Mouse (Mus musculus) kidney, adult 2 months (tissue): Measurements from ENCODE around the gene Cabp2.

ENCODE experiments used
- CTCF ChIP-seq: fragments of 200-500 bp; conservative IDR thresholded peaks from 2 replicates; pipeline ENCODE4 v1.5.1; 2011; ENCODE audit warnings: low read depth, mild to moderate bottlenecking, control low read depth, low read length, moderate library complexity, mixed read lengths; ENCODE audit not compliant: insufficient read depth, insufficient read length
- POLR2A ChIP-seq: fragments of 200-500 bp; IDR thresholded peaks from one replicate; pipeline ENCODE4 v1.6.1; 2011; ENCODE audit warnings: low read depth, low read length, control low read depth

DNA sequence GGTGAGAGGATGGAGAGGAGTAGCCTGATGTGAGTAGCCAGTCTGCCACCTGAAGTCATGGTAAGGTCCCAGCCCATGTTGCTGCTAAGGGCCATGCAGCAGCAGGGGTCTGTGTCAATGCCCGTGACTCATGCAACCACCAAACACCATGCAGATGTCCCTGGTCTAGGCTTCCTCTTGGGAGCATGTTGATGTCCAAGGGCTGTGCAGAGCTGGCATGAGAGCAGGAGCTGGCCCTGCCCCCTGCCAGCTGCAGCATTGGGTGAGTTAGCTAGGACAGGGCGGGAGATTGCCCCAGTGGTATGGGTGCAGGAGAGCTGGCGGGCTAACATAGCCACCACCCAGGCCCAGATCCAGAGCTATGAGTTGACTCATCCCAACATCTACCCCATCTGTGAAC, 9.1 kb downstream of the Cabp2 start:
- TF ChIP-seq CTCF (no peak), POLR2A (no peak)
